Mouse (Mus musculus): ENCODE data around the gene Anpep. TPM values are rescaled to one million over a fixed set of nuclear protein-coding genes. Genes with fewer than 3 reads are reported as not detected.

Anpep gene
- polyA plus RNA-seq, 1 experiment from 2014 or later: 2.1 TPM

DNA sequence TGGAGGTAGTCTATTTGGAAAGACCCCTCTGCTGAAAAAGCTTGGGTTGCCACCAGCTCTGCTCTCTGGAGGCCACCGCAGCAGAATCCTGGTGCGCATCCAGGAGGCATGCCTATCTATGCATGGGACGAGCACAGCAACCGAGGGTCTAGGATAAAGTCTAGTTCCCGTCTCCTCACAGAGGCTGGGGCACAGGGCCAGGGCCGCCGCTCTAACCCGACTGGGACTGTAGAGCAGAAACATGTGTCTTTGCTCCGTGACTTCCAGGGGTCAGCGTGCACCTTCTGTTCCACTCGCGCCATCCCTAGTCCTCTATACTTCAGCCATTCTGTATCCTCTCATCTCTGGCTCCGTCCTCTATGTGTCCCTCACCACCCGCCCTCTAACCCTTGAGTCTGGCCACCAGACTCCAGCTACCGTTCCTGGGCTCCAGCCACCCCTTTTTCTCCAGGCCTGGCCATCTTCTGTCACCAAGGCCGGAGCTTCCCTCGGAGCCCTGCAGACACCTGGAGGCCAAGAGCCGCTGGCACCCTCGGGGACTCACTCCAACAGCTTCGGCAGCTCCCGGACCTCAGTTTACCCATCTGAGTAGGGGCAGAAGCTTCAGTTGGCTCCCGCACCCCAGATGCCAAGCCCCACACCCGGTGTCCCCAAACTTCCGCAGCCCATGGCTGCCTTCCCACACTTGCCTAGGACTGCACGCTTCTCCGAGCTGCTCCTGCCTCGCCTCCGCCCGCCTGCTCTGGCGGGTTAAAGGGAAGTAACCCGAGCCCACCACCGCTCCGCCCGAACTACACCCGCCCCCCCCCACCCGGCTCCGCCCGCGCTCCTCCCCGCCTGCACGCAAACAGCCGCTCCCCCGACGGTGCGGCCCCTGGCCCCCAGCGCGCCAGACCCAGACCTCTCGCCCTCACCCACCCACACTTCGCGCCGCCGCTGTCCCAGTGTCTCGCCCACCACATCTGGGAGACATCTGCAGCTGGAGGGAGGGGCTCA lies 13.1 kb downstream of the Anpep start:
- 12% methylated on average over 50 of the region's 53 CpGs for WGBS
- Histone ChIP-seq H3K9me3 (ENCODE audit: control insufficient read depth, low read length) (no peaks in the 10 kb centered on the region), H3K4me1 (replicated peaks; ENCODE audit: control insufficient read depth, insufficient read depth, low read length) (peaks cover 6% of the 10 kb centered on the region), H3K27ac (ENCODE audit: low read length) (no peak overlapping the region), H3K27me3 (replicated peaks; ENCODE audit: control insufficient read depth, insufficient read depth, low read length) (peaks cover 11% of the 10 kb centered on the region), H3K36me3 (ENCODE audit: control insufficient read depth, insufficient read depth) (no peaks in the 10 kb centered on the region), H3K4me3 (replicated peaks; ENCODE audit: low read length) (peak overlapping the region; percentile 30), H3K9ac (replicated peaks; ENCODE audit: low read depth, low read length) (0 out of 2 replicates have a peak overlapping the region, but pooled peaks have one; percentile 13), H3K4me2 (ENCODE audit: low read length) (peak overlapping the region; percentile 51)
- ATAC-seq: no peak

DNA sequence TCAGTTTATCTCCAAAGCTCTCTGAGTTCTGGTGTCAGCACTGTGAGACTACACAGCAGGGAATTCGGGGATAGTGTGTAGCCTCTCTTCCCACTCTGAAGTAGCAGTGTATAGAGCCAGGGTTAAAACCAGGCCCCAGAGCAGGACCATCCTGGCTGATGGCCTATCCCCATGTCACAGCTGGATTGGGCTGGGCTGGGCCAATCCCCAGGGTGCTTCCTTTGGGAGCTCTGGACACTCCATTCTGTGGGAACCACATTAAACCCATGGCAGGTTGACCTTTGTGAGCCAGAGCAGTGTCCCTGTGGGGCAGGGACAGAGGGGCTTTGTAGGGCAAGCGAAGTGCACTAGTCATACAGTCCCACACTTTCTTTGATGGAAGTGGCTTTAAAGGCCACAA lies 14.5 kb downstream of the Anpep start:
- no peak for ATAC-seq
- H3K27ac ChIP-seq (ENCODE audit: low read length): no peak overlapping the region
- H3K9me3 ChIP-seq (ENCODE audit: control insufficient read depth, low read length): no peaks in the 10 kb centered on the region
- H3K4me2 ChIP-seq (ENCODE audit: low read length): no peak overlapping the region
- H3K27me3 ChIP-seq (replicated peaks; ENCODE audit: control insufficient read depth, insufficient read depth, low read length): peaks cover 11% of the 10 kb centered on the region
- no peaks in the 10 kb centered on the region for H3K36me3 ChIP-seq (ENCODE audit: control insufficient read depth, insufficient read depth)
- no peak overlapping the region for H3K4me3 ChIP-seq (replicated peaks; ENCODE audit: low read length)
- 72% methylated on average over 2 of the region's 2 CpGs for WGBS
- peaks cover 6% of the 10 kb centered on the region for H3K4me1 ChIP-seq (replicated peaks; ENCODE audit: control insufficient read depth, insufficient read depth, low read length)
- no peak overlapping the region for H3K9ac ChIP-seq (replicated peaks; ENCODE audit: low read depth, low read length)

DNA sequence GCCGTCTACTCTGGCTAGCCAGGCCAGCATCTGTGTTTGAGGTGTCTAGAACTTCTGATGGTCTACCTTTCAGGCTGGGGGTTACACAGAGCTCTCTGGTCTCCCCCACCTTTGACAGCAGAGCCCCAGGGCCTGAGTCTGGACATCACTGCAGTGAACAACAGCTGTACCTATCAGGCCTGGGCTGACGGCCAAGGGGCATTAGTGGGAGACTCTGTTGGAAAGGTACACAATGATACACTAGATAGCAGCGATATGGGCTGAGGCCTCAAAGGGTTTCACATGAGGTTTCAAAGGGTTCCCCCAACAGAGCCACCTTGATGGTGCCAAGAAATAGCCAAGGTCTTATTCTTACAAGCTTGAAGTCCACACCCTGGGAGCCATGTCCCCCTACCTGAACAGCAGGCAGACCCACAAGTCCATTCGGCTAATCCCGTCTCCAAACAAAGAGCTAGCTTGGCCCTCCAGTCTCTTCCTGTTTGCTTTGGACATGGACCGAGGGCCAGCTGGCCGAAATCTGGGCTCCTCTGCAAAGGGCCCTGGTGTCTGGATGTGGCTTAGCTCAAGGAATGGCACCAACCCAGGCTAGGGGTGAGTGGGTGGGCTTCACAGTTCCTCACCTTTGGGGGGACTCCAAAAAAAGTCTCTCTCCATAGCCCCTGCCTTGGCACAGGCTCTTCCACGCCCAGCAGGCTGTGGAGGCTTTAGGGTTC lies 16.6 kb downstream of the Anpep start:
- WGBS: 78% methylated on average over 8 of the region's 8 CpGs
- Histone ChIP-seq H3K27me3 (replicated peaks; ENCODE audit: control insufficient read depth, insufficient read depth, low read length) (peaks cover 11% of the 10 kb centered on the region), H3K4me1 (replicated peaks; ENCODE audit: control insufficient read depth, insufficient read depth, low read length) (peaks cover 6% of the 10 kb centered on the region), H3K4me3 (replicated peaks; ENCODE audit: low read length) (no peak overlapping the region), H3K36me3 (ENCODE audit: control insufficient read depth, insufficient read depth) (no peaks in the 10 kb centered on the region), H3K4me2 (ENCODE audit: low read length) (no peak overlapping the region), H3K27ac (ENCODE audit: low read length) (no peak overlapping the region), H3K9me3 (ENCODE audit: control insufficient read depth, low read length) (no peaks in the 10 kb centered on the region), H3K9ac (replicated peaks; ENCODE audit: low read depth, low read length) (no peak overlapping the region)
- no peak for ATAC-seq

DNA sequence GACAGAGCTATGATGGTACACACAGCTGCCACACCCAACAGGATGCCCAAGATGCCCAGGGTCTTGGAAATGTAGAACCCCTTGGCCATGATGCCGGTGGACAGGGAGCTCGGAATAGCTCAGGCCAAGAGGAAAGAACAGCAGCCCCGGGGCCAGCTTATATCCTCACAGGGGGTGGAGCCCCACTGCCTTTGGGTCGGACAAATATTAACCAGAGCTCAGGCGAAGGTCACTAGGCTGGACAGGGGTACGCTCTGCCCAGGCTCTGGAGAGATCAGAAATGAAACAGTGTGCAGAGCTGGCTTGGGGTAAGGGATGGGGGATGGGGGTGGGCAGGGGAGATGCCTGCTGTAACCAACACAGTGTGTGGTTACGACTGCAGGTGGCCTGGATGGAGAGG lies 18.7 kb downstream of the Anpep start:
- WGBS: 68% methylated on average over 7 of the region's 7 CpGs
- H3K9ac ChIP-seq (replicated peaks; ENCODE audit: low read depth, low read length): no peak overlapping the region
- H3K4me1 ChIP-seq (replicated peaks; ENCODE audit: control insufficient read depth, insufficient read depth, low read length): no peaks in the 10 kb centered on the region
- no peak overlapping the region for H3K4me2 ChIP-seq (ENCODE audit: low read length)
- no peak overlapping the region for H3K27ac ChIP-seq (ENCODE audit: low read length)
- H3K4me3 ChIP-seq (replicated peaks; ENCODE audit: low read length): no peak overlapping the region
- no peaks in the 10 kb centered on the region for H3K9me3 ChIP-seq (ENCODE audit: control insufficient read depth, low read length)
- peaks cover 6% of the 10 kb centered on the region; the same call in 1 of the 2 replicates for H3K27me3 ChIP-seq (replicated peaks; ENCODE audit: control insufficient read depth, insufficient read depth, low read length)
- ATAC-seq: no peak
- H3K36me3 ChIP-seq (ENCODE audit: control insufficient read depth, insufficient read depth): no peaks in the 10 kb centered on the region

DNA sequence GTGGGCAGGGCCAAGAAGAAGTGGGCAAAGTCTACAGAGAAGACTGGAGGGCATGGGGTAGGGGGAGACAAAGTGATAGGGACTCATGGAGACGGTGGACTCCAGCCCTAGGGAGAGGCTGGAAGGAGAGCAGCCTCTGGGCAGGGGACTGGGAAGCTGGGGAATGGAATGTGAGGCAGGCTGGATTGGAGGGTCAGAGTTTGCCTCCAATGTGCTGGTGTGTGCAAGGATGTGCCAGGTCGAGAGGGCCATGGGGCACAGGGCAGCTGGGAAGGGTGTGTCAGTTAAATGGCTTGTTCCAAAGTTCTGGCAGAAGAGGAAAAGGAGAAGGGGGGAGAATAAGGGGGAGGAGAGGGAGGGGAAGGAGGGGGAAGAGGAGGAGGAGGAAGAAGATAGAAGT lies 23.6 kb downstream of the Anpep start:
- H3K4me3 ChIP-seq (replicated peaks; ENCODE audit: low read length): no peak overlapping the region
- no peak overlapping the region for H3K4me2 ChIP-seq (ENCODE audit: low read length)
- no peaks in the 10 kb centered on the region for H3K27me3 ChIP-seq (replicated peaks; ENCODE audit: control insufficient read depth, insufficient read depth, low read length)
- H3K4me1 ChIP-seq (replicated peaks; ENCODE audit: control insufficient read depth, insufficient read depth, low read length): no peaks in the 10 kb centered on the region
- no peak overlapping the region for H3K27ac ChIP-seq (ENCODE audit: low read length)
- no peaks in the 10 kb centered on the region for H3K9me3 ChIP-seq (ENCODE audit: control insufficient read depth, low read length)
- H3K36me3 ChIP-seq (ENCODE audit: control insufficient read depth, insufficient read depth): no peaks in the 10 kb centered on the region
- WGBS: 75% methylated on average over 2 of the region's 2 CpGs
- ATAC-seq: no peak
- no peak overlapping the region for H3K9ac ChIP-seq (replicated peaks; ENCODE audit: low read depth, low read length)

DNA sequence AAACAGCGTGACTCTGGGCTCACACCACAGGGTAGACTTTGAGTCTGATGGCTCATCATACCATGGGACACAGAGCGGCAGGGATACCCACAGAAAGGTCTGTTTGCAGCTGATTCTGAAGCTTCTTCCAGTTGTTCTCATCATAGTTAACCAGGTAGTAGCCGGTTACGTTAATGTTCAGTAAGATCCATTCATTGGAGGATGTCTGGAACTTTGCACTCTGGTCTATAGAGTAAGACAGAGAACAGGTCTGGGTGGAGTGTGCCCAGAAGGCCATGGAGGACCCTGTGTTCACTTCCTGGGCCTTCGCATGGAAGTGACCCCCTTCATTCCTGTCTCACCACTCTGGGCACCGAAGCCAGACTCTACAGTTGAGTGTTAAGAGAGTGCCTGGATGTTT lies 25.7 kb downstream of the Anpep start:
- Histone ChIP-seq H3K4me1 (replicated peaks; ENCODE audit: control insufficient read depth, insufficient read depth, low read length) (no peaks in the 10 kb centered on the region), H3K9ac (replicated peaks; ENCODE audit: low read depth, low read length) (no peak overlapping the region), H3K9me3 (ENCODE audit: control insufficient read depth, low read length) (no peaks in the 10 kb centered on the region), H3K4me2 (ENCODE audit: low read length) (no peak overlapping the region), H3K36me3 (ENCODE audit: control insufficient read depth, insufficient read depth) (no peaks in the 10 kb centered on the region), H3K27me3 (replicated peaks; ENCODE audit: control insufficient read depth, insufficient read depth, low read length) (no peaks in the 10 kb centered on the region), H3K4me3 (replicated peaks; ENCODE audit: low read length) (no peak overlapping the region), H3K27ac (ENCODE audit: low read length) (no peak overlapping the region)
- ATAC-seq: no peak
- 97% methylated on average over 6 of the region's 6 CpGs for WGBS

DNA sequence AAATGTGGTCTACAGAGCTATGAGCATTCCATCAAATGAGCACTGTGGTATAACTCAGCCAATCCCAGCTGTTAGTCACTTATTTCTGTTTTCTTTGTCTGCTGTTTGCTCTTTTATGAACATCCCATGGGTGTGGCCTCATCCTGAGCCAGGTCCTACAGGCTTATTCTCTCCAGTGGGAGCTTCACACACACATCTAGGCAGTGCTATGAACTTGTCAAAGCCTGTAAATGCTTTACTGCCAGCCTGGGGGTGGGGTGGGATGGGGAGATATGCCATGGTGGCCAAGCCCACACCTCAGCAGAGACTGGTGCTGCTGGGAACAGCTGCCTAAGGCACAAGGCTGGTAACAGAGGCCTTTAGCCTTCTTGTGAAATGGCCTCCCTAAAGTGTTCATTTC lies 27.9 kb downstream of the Anpep start:
- Histone ChIP-seq H3K4me2 (ENCODE audit: low read length) (no peak overlapping the region), H3K36me3 (ENCODE audit: control insufficient read depth, insufficient read depth) (no peaks in the 10 kb centered on the region), H3K4me1 (replicated peaks; ENCODE audit: control insufficient read depth, insufficient read depth, low read length) (no peaks in the 10 kb centered on the region), H3K4me3 (replicated peaks; ENCODE audit: low read length) (no peak overlapping the region), H3K27me3 (replicated peaks; ENCODE audit: control insufficient read depth, insufficient read depth, low read length) (no peaks in the 10 kb centered on the region), H3K27ac (ENCODE audit: low read length) (no peak overlapping the region), H3K9ac (replicated peaks; ENCODE audit: low read depth, low read length) (no peak overlapping the region), H3K9me3 (ENCODE audit: control insufficient read depth, low read length) (no peaks in the 10 kb centered on the region)
- no peak for ATAC-seq

DNA sequence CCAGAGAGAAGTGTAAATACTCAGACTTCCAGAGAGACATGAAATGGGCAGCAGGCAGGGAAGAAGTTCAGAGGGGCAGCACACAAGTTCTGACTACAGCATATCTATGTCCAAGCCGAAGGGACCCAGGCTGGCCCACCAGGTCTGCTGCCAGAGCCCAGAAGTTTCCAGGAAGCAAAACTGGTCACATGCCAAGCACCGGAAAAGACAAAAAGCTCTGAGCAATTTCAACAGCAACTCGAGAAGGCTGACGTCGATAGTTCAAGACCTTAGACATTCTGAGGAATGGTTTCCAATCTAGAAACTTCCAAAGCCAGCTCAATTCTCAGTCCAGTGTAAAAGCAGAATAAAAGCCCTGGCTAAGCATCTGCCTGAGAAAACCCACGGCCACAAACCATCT lies 29.3 kb downstream of the Anpep start:
- H3K4me3 ChIP-seq (replicated peaks; ENCODE audit: low read length): no peak overlapping the region
- H3K27me3 ChIP-seq (replicated peaks; ENCODE audit: control insufficient read depth, insufficient read depth, low read length): no peaks in the 10 kb centered on the region
- 63% methylated on average over 6 of the region's 6 CpGs for WGBS
- no peak overlapping the region for H3K4me2 ChIP-seq (ENCODE audit: low read length)
- H3K9ac ChIP-seq (replicated peaks; ENCODE audit: low read depth, low read length): no peak overlapping the region
- ATAC-seq: no peak
- no peaks in the 10 kb centered on the region for H3K9me3 ChIP-seq (ENCODE audit: control insufficient read depth, low read length)
- H3K27ac ChIP-seq (ENCODE audit: low read length): no peak overlapping the region
- H3K4me1 ChIP-seq (replicated peaks; ENCODE audit: control insufficient read depth, insufficient read depth, low read length): no peaks in the 10 kb centered on the region
- no peaks in the 10 kb centered on the region for H3K36me3 ChIP-seq (ENCODE audit: control insufficient read depth, insufficient read depth)

DNA sequence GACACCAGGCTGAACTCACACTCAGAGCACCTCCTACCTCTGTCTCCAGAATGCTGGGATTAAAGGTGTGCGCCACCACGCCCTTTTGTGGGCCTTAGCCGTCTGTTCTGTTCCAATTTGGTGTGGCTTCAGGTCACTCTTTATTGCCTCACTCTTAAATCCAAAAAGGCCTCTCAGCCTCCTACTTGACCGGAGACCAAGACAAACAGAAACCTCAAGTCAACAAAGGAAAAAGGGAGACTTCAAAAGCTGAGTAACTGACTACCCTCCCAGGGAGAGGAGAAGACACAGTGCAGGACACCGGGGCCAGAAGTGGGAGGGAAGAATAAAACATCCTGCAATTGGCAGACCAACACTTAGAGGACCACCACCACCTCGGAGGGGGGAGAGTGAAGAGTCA lies 29.7 kb downstream of the Anpep start:
- no peak overlapping the region for H3K27ac ChIP-seq (ENCODE audit: low read length)
- H3K9ac ChIP-seq (replicated peaks; ENCODE audit: low read depth, low read length): no peak overlapping the region
- no peaks in the 10 kb centered on the region for H3K4me1 ChIP-seq (replicated peaks; ENCODE audit: control insufficient read depth, insufficient read depth, low read length)
- WGBS: 81% methylated on average over 6 of the region's 6 CpGs
- H3K4me3 ChIP-seq (replicated peaks; ENCODE audit: low read length): no peak overlapping the region
- no peaks in the 10 kb centered on the region for H3K27me3 ChIP-seq (replicated peaks; ENCODE audit: control insufficient read depth, insufficient read depth, low read length)
- ATAC-seq: no peak
- no peaks in the 10 kb centered on the region for H3K9me3 ChIP-seq (ENCODE audit: control insufficient read depth, low read length)
- H3K36me3 ChIP-seq (ENCODE audit: control insufficient read depth, insufficient read depth): no peaks in the 10 kb centered on the region
- no peak overlapping the region for H3K4me2 ChIP-seq (ENCODE audit: low read length)
